Mouse (Mus musculus) brown adipose tissue, adult 24 weeks (tissue): Measurements from ENCODE around the gene Minos1. TPM values are rescaled to one million over a fixed set of nuclear protein-coding genes. Genes with fewer than 3 reads are reported as not detected.

ENCODE experiments used
- H3K27ac ChIP-seq: fragments of 200-500 bp; replicated peaks from 2 replicates; pipeline ENCODE4 v1.5.1; 2012; ENCODE audit warnings: low read depth, mild to moderate bottlenecking, low read length
- H3K4me1 ChIP-seq: fragments of 200-500 bp; 2 replicates; pipeline ENCODE4 v1.6.1; 2012; ENCODE audit warnings: low read length, mixed read lengths; ENCODE audit not compliant: control insufficient read depth, insufficient read depth, insufficient read length
- H3K4me3 ChIP-seq: fragments of 200-500 bp; 2 replicates; pipeline ENCODE4 v1.5.1; 2012; ENCODE audit warnings: low read depth, mild to moderate bottlenecking, low read length, moderate library complexity; ENCODE audit not compliant: insufficient read depth
- polyA plus RNA-seq: library from polyadenylated mRNA; stranded (reverse); fragments of >200 nt; gene quantifications from 2 replicates; pipeline ENCODE4 v1.2.4, GENCODE M21; 2012; ENCODE audit not compliant: missing spikeins, insufficient read depth, insufficient read length

Gene Minos1
- polyA plus RNA-seq, 1 experiment, result 1,254 TPM

DNA sequence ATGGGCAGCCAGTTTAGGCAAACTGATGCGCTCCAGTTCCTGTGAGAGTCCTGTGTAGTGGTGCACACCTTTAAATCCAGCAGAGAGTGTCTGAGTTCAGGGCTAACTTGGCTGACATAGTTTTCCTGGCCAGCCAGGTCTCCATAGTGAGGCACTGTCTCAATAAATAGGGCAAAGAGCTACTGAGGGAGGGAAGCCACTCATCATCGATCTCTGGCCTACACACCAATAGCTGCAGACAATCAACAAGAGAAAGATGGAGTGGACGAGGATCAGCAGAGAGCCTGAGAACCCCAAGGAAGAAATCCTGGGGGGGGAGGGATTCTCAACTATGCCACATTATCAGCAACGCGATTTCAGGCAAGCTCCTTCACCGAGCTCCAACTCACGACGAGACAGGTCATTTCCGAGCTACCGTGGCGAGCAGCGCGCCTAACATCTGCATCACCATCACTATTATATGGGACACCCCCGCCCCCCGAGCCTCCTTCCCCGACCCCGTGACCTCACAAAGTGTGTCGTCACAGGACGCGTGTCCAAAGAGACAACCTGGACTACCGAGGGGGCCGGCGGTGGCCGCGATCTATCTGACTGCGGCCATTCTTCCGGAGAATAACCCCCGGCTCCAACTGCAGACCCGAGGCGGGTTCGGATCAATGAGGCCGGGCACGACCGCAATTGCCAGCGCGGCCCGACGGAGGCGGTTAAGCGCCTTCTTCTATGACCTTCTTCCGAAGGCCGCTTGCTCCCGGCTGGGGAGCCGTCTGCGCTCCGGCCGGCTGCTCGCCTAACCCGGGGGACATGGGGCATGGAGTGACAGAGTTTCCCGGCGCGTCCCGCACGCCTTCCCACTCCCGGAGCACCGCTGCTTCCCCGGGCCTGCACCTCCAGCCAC, 860 bp downstream of the Minos1 start:
- Histone ChIP-seq H3K4me1 (peaks cover 9% of the 10 kb centered on the region), H3K4me3 (peak overlapping the region; percentile 99), H3K27ac (peak overlapping the region; percentile 98)

DNA sequence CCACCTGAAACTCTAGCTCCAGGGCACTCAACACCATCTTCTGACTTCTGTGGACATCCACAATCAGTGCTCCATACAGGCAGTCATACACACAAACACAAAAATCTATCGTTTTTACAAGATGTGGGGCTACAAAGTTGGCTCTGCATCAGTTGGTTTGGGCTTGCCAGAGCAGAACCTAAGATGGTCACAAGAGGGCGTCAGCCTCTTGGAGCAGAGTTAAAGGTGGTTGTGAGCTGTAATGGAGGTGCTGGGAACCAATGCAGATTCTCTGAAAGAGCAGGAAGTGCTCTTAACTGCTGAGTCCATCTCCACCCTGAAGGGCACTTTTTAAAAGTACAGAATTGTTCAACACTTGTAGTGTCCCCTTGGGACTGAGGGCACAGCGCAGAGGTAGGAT, 4.4 kb downstream of the Minos1 start:
- Histone ChIP-seq H3K4me3 (no peak overlapping the region), H3K4me1 (peaks cover 9% of the 10 kb centered on the region), H3K27ac (no peak overlapping the region)

DNA sequence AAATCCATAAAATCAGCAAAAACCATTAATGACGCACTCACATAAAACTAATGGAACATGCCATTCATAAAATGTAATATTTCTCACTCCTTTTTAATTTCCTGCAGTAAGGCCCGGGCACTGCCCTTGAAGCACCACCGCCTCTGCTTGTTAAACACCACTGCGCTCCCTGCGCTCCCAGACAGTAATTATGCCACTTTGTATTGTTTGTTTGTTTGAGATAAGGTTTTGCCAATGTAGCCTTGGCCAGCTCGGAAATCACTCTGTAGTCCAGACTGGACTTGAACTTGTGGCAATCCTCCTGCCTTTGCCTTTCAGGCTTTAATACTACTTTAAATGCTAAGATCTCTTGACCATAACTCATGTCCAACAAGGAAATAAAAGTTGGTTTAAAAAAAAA, 6.0 kb downstream of the Minos1 start:
- Histone ChIP-seq H3K27ac (no peak overlapping the region), H3K4me3 (no peak overlapping the region), H3K4me1 (peaks cover 10% of the 10 kb centered on the region)

DNA sequence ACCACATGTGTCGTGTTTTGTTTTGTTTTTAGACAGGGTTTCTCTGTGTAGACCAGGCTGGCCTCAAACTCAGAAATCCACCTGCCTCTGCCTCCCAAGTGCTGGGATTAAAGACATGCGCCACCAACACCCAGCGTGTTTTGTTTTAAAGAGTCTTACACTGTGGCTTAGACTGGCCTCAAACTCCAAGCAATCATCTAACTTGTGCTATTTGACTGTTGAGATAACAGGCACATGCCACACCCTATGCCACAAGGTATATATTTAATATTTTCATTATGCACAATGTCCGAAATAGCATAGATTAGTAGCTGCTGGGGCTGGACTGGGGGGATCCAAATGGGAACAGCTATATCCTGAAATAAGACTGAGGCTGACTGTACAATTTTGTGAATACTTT, 8.4 kb downstream of the Minos1 start:
- no peak overlapping the region for H3K27ac ChIP-seq
- H3K4me1 ChIP-seq, result peaks cover 6% of the 10 kb centered on the region; the same call in 1 of the 2 replicates
- no peak overlapping the region for H3K4me3 ChIP-seq

DNA sequence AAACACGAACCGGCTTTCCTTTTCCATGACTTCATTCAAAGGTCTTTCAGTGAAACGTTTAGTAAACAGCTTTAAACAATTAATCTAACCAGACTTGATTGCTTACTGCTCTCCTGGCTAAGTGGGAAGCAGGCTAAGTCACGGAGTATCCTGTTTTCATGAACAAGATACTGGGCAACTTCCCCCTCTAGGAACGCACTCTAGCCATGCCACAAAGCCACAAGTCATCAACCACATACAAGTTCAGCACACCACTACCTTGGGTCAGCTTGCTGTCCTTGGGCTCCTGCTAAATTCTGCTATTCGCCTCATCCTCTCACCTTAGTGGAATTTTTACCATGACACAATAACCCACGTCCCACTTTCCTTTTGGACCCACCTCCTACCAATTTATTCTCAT, 9.9 kb downstream of the Minos1 start:
- peaks cover 9% of the 10 kb centered on the region; the same call in 1 of the 2 replicates for H3K4me1 ChIP-seq
- no peak overlapping the region for H3K4me3 ChIP-seq
- H3K27ac ChIP-seq, result no peak overlapping the region

DNA sequence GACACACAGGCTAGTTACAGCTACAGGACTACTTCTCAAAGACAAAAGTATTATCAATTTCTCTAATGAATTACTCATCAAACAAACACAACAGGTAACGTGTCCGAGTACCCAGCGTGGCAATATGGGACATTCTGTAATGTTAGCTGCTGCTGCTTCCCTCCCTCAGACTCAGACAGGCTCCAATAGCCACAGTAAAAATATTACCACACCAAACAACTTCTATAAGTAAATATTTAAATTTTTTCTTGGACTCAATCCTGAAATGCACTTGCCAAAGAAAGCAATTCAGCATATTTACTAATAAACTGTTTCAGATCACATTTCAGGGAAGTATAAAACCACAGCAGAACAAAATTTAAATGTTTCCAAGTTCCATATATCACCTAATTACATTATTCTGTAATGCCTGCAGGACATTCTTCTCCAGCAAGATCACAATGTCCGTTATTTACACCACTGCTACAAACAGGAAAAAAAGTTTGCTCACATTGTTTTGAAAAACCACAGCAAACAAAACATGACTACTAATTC, 10.6 kb downstream of the Minos1 start:
- Histone ChIP-seq H3K4me1 (peaks cover 9% of the 10 kb centered on the region), H3K4me3 (no peak overlapping the region), H3K27ac (no peak overlapping the region)

DNA sequence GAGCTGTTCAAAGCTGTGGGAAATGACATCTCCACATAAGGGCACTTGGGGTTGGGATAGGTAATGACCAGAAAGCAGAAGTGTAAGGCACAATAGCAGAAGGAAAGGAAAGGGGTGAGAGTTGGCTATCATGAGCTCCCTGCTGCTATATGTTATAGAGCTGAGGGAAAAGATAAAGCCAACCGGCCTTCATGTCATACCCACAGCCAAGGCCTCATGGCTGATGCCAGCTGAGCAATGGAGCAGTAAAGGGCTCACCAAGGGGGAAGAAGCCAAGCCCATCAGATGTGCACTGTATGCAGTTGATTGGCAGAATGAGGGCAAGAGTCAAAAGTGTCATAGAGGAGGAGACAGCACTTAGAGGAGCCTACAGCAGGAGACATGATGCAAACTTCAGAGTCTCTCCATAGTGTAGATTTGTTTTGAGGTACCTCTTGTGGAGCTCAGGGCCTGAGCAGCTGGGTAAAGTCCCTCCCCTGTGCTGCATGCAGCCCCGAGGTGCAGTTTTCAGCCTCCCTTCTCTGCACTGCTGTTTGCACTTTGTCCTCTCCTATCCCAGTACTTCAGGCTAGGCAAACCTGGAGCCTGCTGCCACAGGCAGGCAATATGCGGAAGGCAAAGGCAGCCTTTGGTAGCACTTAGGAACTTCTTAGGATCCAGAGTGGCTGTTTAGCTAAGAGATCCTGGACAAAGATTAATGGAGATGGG, 14.4 kb downstream of the Minos1 start:
- H3K27ac ChIP-seq, result no peak overlapping the region
- no peak overlapping the region for H3K4me3 ChIP-seq
- peaks cover 14% of the 10 kb centered on the region for H3K4me1 ChIP-seq

DNA sequence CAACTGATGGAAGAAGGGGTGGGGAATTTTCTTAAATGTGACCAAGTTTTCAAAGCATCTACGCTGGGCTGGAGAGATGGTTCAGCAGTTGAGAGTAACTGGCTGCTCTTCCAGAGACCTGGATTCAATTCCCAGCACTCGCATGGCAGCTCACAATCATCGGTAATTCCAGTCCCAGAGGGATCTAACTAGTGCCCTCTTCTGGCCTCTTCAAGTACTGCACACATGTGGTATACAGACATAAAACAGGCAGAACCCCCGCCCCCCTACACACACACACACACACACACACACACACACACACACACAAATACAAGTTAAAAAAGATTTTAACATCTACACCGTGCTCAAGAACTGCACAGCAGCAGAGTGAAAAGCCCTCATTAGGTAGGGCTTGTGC, 15.2 kb downstream of the Minos1 start:
- H3K4me3 ChIP-seq, result no peak overlapping the region
- H3K4me1 ChIP-seq, result peaks cover 17% of the 10 kb centered on the region
- H3K27ac ChIP-seq, result no peak overlapping the region

DNA sequence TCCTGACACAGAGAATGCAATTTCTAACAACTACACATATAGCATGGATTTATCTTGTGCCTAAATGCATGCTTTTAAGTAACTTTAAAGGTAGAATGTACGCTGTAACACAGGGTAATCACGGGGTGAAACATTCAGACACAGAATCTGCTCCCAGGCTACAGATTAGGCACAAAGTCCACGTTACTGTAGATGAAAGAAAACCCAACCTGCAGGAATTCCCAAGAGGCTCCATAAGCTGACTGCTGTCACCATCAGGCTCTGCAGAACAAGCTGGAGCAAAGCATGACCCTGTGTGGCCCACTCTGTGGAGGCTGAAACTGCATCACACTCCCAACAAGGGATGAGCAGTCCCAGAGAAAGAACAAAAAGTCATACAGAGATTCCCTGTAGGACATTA, 18.4 kb downstream of the Minos1 start:
- H3K27ac ChIP-seq, result no peak overlapping the region
- no peak overlapping the region for H3K4me3 ChIP-seq
- peaks cover 18% of the 10 kb centered on the region for H3K4me1 ChIP-seq

DNA sequence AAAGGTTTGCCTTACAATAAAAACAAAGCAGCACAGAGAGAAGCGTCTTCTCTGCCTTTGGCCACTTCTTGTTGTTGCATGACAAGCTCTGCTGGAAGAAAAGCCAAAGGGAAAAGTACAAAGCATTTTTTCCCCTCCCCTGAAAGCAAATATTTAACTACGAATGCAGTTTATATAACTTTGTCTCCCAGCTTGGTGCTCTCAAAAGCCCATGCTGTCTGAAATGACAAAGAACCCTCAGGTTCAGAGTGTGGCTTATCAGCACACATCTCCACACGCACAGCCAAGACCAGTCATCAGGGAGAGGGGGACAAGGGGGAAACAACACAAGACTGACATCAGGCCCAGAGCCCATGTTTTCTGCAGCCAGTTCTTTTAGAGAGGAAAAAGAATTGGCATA, 19.5 kb downstream of the Minos1 start:
- Histone ChIP-seq H3K4me1 (peaks cover 14% of the 10 kb centered on the region), H3K27ac (no peak overlapping the region), H3K4me3 (no peak overlapping the region)

DNA sequence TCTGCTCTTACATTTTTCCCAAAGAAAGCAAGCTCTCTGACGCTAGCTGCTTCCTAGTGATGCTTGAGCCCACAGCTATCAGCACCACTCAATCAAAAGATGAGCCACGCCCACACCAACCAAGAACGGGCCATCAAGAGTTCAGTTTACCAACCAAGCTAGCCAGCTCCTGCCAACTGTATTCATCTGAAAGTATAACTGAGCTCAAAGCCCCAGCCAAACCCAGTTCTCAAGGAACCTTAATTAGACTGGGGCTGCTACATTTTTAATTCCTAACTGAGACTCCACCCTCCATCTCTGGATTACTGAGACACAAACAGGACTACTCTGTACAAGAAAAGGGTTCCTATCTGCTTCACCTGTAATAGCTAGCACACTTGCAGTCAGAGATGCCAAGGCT, 20.1 kb downstream of the Minos1 start:
- no peak overlapping the region for H3K4me3 ChIP-seq

DNA sequence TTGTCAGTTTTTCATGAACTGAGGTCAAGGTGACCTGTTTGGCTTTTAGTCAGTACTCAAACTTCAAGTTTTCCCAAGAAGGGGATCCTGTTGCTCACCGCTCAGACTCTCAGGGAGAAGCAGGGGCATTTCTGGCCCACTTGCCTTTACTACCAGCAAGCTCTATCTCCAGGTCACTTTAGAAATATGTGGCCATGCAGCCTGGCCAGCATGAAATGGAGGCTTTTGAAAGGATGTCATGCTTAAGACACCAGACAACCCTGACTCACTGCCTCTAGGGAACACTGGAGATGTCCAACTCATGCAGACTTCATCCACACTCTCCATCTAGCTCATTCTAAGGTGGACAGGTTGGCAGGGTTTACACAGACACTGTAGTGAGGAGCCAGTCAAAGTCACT, 25.5 kb downstream of the Minos1 start:
- Histone ChIP-seq H3K27ac (no peak overlapping the region), H3K4me1 (peaks cover 8% of the 10 kb centered on the region), H3K4me3 (no peak overlapping the region)

More for the DNA sequence above, 20.1 kb downstream of the Minos1 start:
- H3K4me1 ChIP-seq, result peaks cover 12% of the 10 kb centered on the region
- H3K27ac ChIP-seq, result no peak overlapping the region

DNA sequence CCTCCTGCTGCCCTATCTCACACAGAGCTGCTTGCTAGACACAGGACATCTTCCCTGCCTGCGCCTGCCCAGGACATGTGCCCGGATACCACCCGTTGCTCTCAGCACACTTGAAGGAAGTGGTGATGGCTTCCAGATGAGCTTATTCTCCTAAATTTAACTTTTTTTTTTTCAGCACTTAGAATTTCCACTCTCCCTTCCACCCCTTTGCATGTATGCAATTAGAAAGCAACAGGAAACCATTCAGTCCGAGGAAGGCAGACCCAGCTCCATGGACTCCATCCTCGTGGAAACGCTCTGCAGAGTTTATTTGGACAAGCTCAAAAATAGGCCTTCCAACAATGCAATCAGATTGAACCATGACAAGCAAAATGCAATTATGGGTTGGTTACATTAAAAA, 29.4 kb downstream of the Minos1 start:
- no peak overlapping the region for H3K4me3 ChIP-seq
- H3K4me1 ChIP-seq, result peaks cover 8% of the 10 kb centered on the region; the same call in 1 of the 2 replicates
- H3K27ac ChIP-seq, result no peak overlapping the region

DNA sequence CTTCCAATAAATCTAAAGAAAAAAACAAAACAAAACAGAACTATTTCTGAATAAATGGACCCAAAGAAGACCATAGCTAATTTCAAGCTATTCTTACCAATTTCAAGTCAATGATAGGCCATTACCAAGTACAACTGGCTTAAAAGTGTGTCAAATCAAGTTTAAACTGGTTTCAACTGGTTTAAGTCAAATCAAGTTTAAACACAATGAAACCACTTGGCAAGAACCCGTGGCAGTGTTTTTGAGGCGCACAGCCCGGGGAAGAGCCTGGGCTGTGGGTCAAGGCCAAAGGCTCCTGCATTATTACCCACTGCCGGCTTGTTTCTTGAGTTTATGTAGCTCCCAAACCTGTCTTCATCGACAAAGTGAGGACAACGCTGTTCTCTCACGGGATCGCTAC, 30.6 kb downstream of the Minos1 start:
- no peak overlapping the region for H3K27ac ChIP-seq
- H3K4me3 ChIP-seq, result no peak overlapping the region
- peaks cover 5% of the 10 kb centered on the region; the same call in 1 of the 2 replicates for H3K4me1 ChIP-seq

DNA sequence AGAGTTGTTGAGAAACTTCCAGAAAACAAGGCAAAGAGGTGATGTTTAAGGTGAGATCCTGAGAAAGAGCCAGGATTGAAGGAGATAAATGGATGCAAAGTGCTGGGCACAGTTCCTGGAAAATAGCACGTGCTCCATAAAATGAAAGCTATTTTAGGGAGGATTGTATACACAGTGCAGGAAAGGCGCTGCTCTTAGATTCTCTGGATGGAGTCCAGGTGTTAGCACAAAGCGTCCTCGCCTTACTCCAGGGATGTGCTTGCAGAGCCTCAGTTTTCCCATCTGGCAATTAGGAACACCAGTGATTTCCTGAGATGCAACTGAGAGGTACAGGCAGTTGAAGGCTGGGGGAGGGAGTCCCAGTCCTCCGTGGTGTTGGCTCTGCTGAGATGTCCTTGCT, 34.7 kb downstream of the Minos1 start:
- H3K4me3 ChIP-seq, result no peak overlapping the region
- no peaks in the 10 kb centered on the region for H3K4me1 ChIP-seq
- H3K27ac ChIP-seq, result no peak overlapping the region
